Mouse (Mus musculus) myocyte (in vitro differentiated cells): Measurements from ENCODE around the gene Trappc10.

Experiments used
- E2F4 ChIP-seq: IDR thresholded peaks from one replicate; pipeline ENCODE4 v1.6.1; 2011; ENCODE audit warnings: mild to moderate bottlenecking, control low read depth, moderate library complexity; ENCODE audit not compliant: insufficient read depth
- MAX ChIP-seq: IDR thresholded peaks from one replicate; pipeline ENCODE4 v1.6.1; 2011; ENCODE audit warnings: low read depth, mild to moderate bottlenecking, control low read depth
- POLR2A ChIP-seq: IDR thresholded peaks from one replicate; pipeline ENCODE4 v1.6.1; 2011; ENCODE audit warnings: low read depth, mild to moderate bottlenecking, control low read depth, moderate library complexity; ENCODE audit not compliant: insufficient read length
- REST ChIP-seq: IDR thresholded peaks from one replicate; pipeline ENCODE4 v1.6.1; 2011; ENCODE audit warnings: mild to moderate bottlenecking, control low read depth, moderate library complexity; ENCODE audit not compliant: insufficient read depth, insufficient read length
- USF1 ChIP-seq: IDR thresholded peaks from one replicate; pipeline ENCODE4 v1.6.1; 2011; ENCODE audit warnings: low read depth, mild to moderate bottlenecking, control low read depth, moderate library complexity

DNA sequence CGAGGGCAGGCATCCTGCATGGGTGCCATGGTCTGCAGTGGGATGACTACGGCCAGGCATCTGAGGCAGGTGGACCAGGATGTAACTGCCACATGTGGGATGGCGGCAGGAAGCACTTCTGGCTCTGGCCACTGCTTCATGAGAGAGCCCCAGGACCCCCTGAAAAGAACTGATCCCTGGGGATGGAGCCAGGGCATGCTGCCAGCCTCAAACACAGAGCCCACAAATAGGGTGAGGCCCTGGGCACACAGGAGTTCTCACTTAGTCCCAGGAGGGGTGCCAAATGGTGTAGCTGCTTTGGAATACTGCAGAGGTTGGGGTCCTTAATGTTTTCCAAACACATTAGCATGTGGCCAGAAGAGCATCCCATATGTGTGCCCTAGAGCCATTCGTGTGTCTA is 41.5 kb upstream of the Trappc10 start:
- TF ChIP-seq POLR2A: no peak
- no peak for TF ChIP-seq E2F4
- no peak for TF ChIP-seq REST
- TF ChIP-seq USF1: no peak
- TF ChIP-seq MAX: no peak
